Mouse (Mus musculus) intestine, embryonic 14.5 days (tissue): Measurements from ENCODE around the gene Timm10. TPM values are rescaled to one million over a fixed set of nuclear protein-coding genes. Genes with fewer than 3 reads are reported as not detected.
"Not testable (repeated sequence)": the region's sequence is repeated elsewhere in the genome, so short reads cannot be mapped to it uniquely, and the experiment has no call there.

ENCODE experiments used
- ATAC-seq: fragments of 200-750 bp; cut with Nextera tagmentation; replicated peaks from 2 replicates; pipeline ENCODE4 v1.8.0; 2017; ENCODE audit warnings: low read depth, moderate number of reproducible peaks, moderate TSS enrichment, moderate library complexity; ENCODE audit not compliant: low FRiP score, low TSS enrichment
- DNase-seq: peaks from one replicate; pipeline ENCODE4 v3.0.0-alpha.2; 2018; ENCODE audit warnings: low spot score
- H3K27ac ChIP-seq: fragments of 300-500 bp; sonication (generic); 2 replicates; pipeline ENCODE4 v1.5.1; 2014; ENCODE audit warnings: low read depth, mild to moderate bottlenecking, control low read depth
- H3K27me3 ChIP-seq: fragments of 300-500 bp; sonication (generic); replicated peaks from 2 replicates; pipeline ENCODE4 v1.6.1; 2014; ENCODE audit warnings: low read length, control low read depth; ENCODE audit not compliant: control insufficient read depth, insufficient read depth
- H3K36me3 ChIP-seq: fragments of 300-500 bp; sonication (generic); 2 replicates; pipeline ENCODE4 v1.6.1; 2014; ENCODE audit warnings: low read length, control low read depth; ENCODE audit not compliant: control insufficient read depth, insufficient read depth
- H3K4me1 ChIP-seq: fragments of 300-500 bp; sonication (generic); replicated peaks from 2 replicates; pipeline ENCODE4 v1.6.1; 2014; ENCODE audit warnings: low read length, control low read depth, mixed read lengths; ENCODE audit not compliant: control insufficient read depth, insufficient read depth
- H3K4me2 ChIP-seq: fragments of 300-500 bp; sonication (generic); 2 replicates; pipeline ENCODE4 v1.6.1; 2014; ENCODE audit warnings: low read length
- H3K4me3 ChIP-seq: fragments of 300-500 bp; sonication (generic); 2 replicates; pipeline ENCODE4 v1.5.1; 2014; ENCODE audit warnings: low read depth, low read length, control low read depth, mixed read lengths
- H3K9ac ChIP-seq: fragments of 300-500 bp; sonication (generic); 2 replicates; pipeline ENCODE4 v1.6.1; 2014; ENCODE audit warnings: mild to moderate bottlenecking, low read length
- H3K9me3 ChIP-seq: fragments of 300-500 bp; sonication (generic); 2 replicates; pipeline ENCODE4 v1.6.1; 2016; ENCODE audit warnings: low read length, control low read depth; ENCODE audit not compliant: control insufficient read depth
- WGBS: fragments of 180-500 bp; shearing (Covaris S2); extraction: QIAGEN DNeasy Blood & Tissue Kit; methylation state at CpG from one replicate; pipeline ENCODE4 v1.1.7; 2014; 5-methylcytosine and 5-hydroxymethylcytosine counted together
- polyA plus RNA-seq: library from polyadenylated mRNA; unstranded; fragments of >200 nt; fragmentation: Nextera tagmentation; extraction: Ambion mirVana; gene quantifications from 2 replicates; pipeline ENCODE4 v1.2.1, GENCODE M21; 2014

Gene Timm10
- polyA plus RNA-seq, 1 experiment from 2014 or later, result 73.7 TPM

DNA sequence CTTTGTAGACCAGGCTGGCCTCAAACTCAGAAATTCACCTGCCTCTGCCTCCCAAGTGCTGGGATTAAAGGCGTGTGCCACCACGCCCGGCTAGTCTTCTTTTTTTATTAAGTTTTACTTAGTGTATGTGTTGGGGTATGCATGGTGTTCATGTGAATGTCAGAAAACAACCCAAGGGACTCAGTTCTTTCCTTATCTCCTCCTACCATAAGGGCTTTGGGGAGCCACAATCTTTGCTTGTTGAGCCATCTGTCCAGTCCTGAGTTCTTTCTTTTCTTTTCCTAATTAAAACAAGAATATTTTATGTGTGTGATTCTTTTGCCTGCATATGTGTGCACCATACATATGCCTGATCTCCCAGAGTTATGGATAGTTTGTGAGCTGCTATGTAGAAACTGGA, 33.6 kb upstream of the Timm10 start:
- 76% methylated on average over 3 of the region's 3 CpGs for WGBS
- no peak overlapping the region for H3K4me3 ChIP-seq
- no peak overlapping the region for H3K9ac ChIP-seq
- no peak overlapping the region for H3K27ac ChIP-seq
- no peak for DNase-seq
- H3K9me3 ChIP-seq, result no peaks in the 10 kb centered on the region
- no peak for ATAC-seq
- no peaks in the 10 kb centered on the region for H3K27me3 ChIP-seq
- H3K4me1 ChIP-seq, result no peaks in the 10 kb centered on the region
- H3K4me2 ChIP-seq, result no peak overlapping the region
- no peaks in the 10 kb centered on the region for H3K36me3 ChIP-seq

DNA sequence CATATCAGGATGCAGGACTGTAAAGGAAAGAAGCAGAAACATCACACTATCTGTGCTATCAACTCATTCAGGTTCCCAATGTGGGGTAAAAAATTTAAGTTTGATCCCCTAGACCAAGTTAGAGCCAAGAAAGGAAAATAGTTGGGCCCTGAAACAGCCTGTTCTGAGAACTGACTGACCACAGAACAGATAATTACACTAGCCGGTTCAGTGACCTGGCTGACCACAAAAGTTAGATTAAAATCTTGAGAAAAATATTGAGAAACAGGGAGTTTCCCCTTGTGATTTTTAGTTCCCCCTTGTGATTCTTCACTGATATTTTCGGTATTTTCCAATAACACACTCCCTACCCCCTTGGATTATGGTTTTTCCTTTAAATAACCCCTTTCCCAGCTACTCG, 32.9 kb upstream of the Timm10 start:
- 91% methylated on average over 3 of the region's 3 CpGs for WGBS
- Histone ChIP-seq H3K4me3 (no peak overlapping the region), H3K9me3 (no peaks in the 10 kb centered on the region), H3K9ac (no peak overlapping the region), H3K4me1 (no peaks in the 10 kb centered on the region), H3K27me3 (no peaks in the 10 kb centered on the region), H3K4me2 (no peak overlapping the region), H3K36me3 (no peaks in the 10 kb centered on the region), H3K27ac (no peak overlapping the region)
- DNase-seq, result no peak
- ATAC-seq, result no peak

DNA sequence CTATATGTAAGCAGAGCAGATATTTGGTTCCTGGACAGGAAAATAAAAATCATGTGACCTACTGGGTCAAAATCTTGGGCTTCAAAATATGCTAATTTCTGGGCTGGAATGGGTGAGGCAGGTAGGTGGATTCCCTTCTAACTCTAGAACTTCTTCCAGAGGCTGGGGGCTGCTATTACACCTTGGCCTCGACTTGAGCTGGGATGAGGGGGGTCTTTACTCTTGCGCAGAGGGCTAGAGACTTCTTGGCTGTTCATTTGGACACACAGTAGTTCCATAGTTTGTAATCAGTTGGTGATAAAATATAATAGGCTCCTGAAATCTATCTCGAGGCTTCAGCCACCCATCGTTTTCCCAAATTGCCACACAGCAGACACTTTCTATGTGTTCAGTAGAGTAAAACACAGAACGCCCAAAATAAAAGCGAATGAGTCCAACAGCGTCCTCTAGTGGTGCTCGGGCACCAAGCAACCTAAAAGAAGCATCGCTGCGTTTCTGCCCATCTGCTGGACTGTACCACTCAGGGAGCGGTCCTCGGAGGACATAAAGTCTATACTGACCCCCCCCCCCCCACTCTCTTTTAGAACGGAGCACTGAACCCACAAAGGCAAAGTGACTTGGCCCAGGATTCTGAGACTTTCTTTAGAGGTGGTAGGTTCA, 28.8 kb upstream of the Timm10 start:
- Histone ChIP-seq H3K4me2 (peak overlapping the region; percentile 60), H3K4me3 (peak overlapping the region; percentile 61), H3K27ac (0 out of 2 replicates have a peak overlapping the region, but pooled peaks have one; percentile 43), H3K9ac (peak overlapping the region; percentile 48), H3K4me1 (no peaks in the 10 kb centered on the region; the same call in 1 of the 2 replicates), H3K36me3 (no peaks in the 10 kb centered on the region), H3K27me3 (no peaks in the 10 kb centered on the region), H3K9me3 (no peaks in the 10 kb centered on the region)
- DNase-seq (peak; percentile 90), ATAC-seq (peak; percentile 41)
- WGBS, result 10% methylated on average over 13 of the region's 13 CpGs

DNA sequence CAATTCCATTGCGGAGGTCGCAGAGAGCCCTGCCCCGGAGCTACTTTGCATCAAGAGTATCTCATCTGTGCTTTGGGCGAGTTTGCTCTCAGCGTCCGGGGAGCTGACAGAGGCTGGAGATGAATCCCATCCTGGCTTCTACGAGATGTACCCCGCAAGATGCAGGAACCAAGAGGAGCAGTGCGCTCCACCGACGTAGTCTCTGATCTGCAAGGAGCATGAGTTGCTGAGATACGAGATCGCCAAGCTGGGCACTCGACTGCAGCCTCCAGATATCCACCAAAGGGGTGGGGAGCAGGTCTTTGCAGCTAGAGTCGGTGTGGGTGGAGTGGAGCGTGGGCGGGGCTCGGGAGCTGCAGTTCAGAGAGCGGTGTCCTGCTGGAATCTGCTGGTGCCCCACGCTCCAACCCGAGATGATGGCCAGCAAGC, 28.3 kb upstream of the Timm10 start, which contains the start of gene Ube2l6:
Gene Ube2l6 (plus strand): TSS at position 336 of the 429 bp plus-strand sequence.
- under 1% methylated on average over 21 of the region's 21 CpGs for WGBS
- Histone ChIP-seq H3K36me3 (no peaks in the 10 kb centered on the region), H3K4me3 (peak within 1 kb of the TSS; percentile 61), H3K9ac (peak within 1 kb of the TSS; percentile 48), H3K27ac (peak within 1 kb of the TSS; percentile 43; the same call in 1 of the 2 replicates), H3K9me3 (no peaks in the 10 kb centered on the region), H3K4me2 (peak within 1 kb of the TSS; percentile 60), H3K4me1 (no peaks in the 10 kb centered on the region; the same call in 1 of the 2 replicates), H3K27me3 (no peaks in the 10 kb centered on the region)
- DNase-seq, result peak; percentile 87
- ATAC-seq, result peak; percentile 68

DNA sequence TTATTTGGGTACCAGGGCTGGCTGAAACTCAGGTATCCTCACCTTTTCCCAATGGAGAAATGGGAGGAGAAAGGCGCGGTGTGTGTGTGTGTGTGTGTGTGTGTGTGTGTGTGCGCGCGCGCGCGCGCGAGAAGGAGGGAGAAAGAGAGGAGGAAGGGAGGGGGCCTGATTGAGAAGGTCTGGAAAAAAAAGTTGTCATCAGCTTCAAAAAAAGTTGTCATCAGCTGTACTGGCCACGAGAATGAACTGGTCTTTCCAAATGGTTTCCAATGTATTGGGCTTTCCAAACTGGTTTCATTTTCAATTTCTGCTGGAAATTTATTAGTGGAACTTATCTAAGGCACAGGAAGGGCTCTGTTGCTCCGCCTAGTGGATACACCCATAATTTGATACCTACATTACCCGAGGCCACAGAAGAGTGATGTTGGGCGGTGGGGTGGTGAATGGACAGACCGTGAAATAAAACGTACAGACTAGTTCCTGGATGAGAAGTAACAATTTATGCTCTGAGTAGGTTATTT, 27.7 kb upstream of the Timm10 start:
- Histone ChIP-seq H3K36me3 (no peaks in the 10 kb centered on the region), H3K4me1 (no peaks in the 10 kb centered on the region; the same call in 1 of the 2 replicates), H3K4me2 (peak overlapping the region; percentile 60), H3K4me3 (peak overlapping the region; percentile 61), H3K9ac (peak overlapping the region; percentile 48), H3K27ac (peak overlapping the region; percentile 43; the same call in 1 of the 2 replicates), H3K27me3 (no peaks in the 10 kb centered on the region), H3K9me3 (no peaks in the 10 kb centered on the region)
- peak; percentile 72 for ATAC-seq
- WGBS, result under 1% methylated on average over 16 of the region's 16 CpGs
- peak; percentile 74 for DNase-seq

DNA sequence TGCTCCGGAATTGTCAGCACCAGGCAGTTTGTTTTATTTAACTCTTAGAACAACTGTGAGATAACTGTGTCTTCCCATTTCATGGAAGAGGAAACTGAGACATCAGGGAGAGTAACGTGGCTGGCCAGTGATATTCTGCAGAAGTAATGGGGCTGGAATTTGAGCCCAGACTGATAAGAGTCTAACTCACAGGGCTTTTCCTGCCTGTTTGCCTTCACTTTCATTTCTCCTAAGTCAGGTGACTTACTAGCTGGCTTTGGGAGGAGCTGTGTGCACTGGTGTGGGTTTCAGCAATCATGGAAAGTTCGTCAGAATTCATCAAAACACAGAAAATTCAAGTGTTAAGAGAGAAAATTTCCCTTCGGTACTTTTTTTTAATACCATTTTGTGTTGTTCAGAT, 26.5 kb upstream of the Timm10 start:
- no peaks in the 10 kb centered on the region for H3K36me3 ChIP-seq
- H3K4me3 ChIP-seq, result no peak overlapping the region
- ATAC-seq (no peak), DNase-seq (no peak)
- WGBS, result 71% methylated on average over 4 of the region's 4 CpGs
- H3K9ac ChIP-seq, result no peak overlapping the region
- no peaks in the 10 kb centered on the region for H3K9me3 ChIP-seq
- H3K4me2 ChIP-seq, result no peak overlapping the region
- H3K27ac ChIP-seq, result no peak overlapping the region
- H3K4me1 ChIP-seq, result no peaks in the 10 kb centered on the region; the same call in 1 of the 2 replicates
- no peaks in the 10 kb centered on the region for H3K27me3 ChIP-seq

DNA sequence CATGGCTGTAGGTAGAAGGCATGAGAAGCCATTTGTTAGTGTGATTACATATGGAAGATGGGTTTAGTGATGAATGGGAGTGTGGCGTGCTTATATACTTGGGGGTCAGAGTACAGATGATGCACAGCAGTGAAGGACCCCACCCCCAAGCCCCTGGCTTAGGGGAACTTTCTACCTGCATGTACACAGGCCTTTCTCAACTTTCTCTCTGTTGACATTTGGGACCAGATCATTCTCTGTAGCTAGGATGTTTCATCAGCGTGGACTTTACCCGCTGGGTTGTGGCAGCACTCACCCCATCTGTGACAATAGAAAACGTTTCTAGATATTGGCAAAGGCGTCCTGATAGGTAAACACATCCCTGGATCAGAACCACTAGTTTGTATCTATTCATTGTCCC, 25.6 kb upstream of the Timm10 start:
- not testable (repeated sequence) for H3K36me3 ChIP-seq, ATAC-seq, H3K9ac ChIP-seq, H3K9me3 ChIP-seq, H3K27ac ChIP-seq, DNase-seq, H3K4me2 ChIP-seq, H3K4me1 ChIP-seq, H3K4me3 ChIP-seq, H3K27me3 ChIP-seq
- 82% methylated on average over 5 of the region's 5 CpGs for WGBS

DNA sequence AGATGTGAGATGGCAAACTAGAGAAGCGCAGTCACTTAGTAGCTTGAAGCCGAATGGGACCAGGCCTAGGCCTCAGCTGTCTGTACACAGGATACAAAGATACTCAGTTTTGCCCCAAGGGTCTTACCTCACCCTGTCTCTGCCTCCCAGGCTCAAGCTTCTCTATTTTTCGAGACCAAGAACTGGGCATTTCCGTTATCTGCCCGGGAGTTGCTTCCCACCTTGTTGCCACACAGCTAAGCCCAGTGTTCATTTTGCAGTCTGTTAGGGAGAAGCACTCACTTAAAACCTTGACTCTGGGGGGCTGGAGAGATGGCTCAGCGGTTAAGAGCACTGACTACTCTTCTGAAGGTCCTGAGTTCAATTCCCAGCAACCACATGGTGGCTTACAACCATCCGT, 22.8 kb upstream of the Timm10 start:
- no peak overlapping the region for H3K4me2 ChIP-seq
- no peak overlapping the region for H3K9ac ChIP-seq
- 87% methylated on average over 7 of the region's 7 CpGs for WGBS
- no peaks in the 10 kb centered on the region for H3K36me3 ChIP-seq
- H3K27me3 ChIP-seq, result no peaks in the 10 kb centered on the region
- no peak for ATAC-seq
- no peak overlapping the region for H3K27ac ChIP-seq
- no peaks in the 10 kb centered on the region; the same call in 1 of the 2 replicates for H3K4me1 ChIP-seq
- no peak overlapping the region for H3K4me3 ChIP-seq
- H3K9me3 ChIP-seq, result no peaks in the 10 kb centered on the region
- no peak for DNase-seq

DNA sequence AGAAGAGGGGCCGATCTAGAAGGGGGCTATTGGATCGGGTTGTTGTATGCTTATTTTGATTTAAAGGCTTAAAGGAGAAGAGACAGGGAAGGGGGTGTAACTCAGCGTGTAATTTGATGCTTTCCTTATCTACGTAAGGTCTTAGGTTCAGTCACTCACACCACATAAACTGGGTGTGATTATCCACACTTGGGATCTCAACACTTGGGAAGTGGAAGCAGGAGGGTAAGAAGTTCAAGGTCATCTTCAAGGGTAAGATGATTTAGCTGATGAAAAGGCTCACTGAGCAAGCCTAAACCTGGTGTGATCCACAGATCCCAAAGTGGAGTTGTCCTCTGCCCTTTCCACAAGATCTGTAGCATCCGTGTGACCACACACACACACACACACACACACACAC, 20.3 kb upstream of the Timm10 start:
- 55% methylated on average over 5 of the region's 5 CpGs for WGBS
- DNase-seq, result no peak
- no peak for ATAC-seq
- no peak overlapping the region for H3K4me2 ChIP-seq
- no peaks in the 10 kb centered on the region for H3K36me3 ChIP-seq
- H3K9me3 ChIP-seq, result no peaks in the 10 kb centered on the region
- H3K4me1 ChIP-seq, result peaks cover 7% of the 10 kb centered on the region
- no peak overlapping the region for H3K4me3 ChIP-seq
- no peak overlapping the region for H3K9ac ChIP-seq
- no peaks in the 10 kb centered on the region for H3K27me3 ChIP-seq
- H3K27ac ChIP-seq, result no peak overlapping the region
